Mouse (Mus musculus): ENCODE data around the gene Lpin2. TPM values are rescaled to one million over a fixed set of nuclear protein-coding genes. Genes with fewer than 3 reads are reported as not detected.

The Lpin2 gene
- polyA plus RNA-seq, 1 experiment from 2014 or later, result 32.1 TPM

DNA sequence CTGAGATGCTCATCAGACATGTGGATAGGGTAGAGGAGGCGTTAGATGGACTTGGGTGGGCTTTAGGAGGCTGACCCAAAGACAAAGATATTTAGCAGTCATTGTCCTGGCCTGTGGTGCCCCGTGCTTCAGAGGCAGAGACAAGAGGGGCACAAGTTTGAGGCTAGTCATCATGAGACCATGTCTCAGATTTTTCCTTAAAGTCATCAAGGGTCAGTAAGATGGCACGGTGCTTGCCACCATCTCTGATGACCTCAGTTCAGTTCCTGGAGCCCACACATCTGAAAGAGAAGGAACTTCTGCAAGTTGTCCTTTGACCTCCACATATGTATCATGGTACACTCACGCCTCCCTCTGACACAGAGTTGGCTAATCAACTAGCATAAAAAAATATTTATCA lies 39.2 kb upstream of the Lpin2 start:
- ATAC-seq (ENCODE audit: low read depth), result no peak

GRCm38 (mm10) chr17:71144322-71145116 lies 37.8 kb upstream of the Lpin2 start:
- no peak for DNase-seq (ENCODE audit: low spot score)
- Histone ChIP-seq H3K9ac (ENCODE audit: low read depth, low read length) (no peak overlapping the region), H3K9me3 (ENCODE audit: control insufficient read depth, low read length) (0 out of 2 replicates have a peak, but pooled peaks cover 4% of the 10 kb centered on the region), H3K4me1 (ENCODE audit: control insufficient read depth, insufficient read depth, low read length) (no peaks in the 10 kb centered on the region), H3K27me3 (replicated peaks; ENCODE audit: control insufficient read depth, insufficient read depth, low read length) (no peaks in the 10 kb centered on the region), H3K4me3 (ENCODE audit: low read depth, low read length) (no peak overlapping the region), H3K27ac (replicated peaks; ENCODE audit: low read depth, low read length) (no peak overlapping the region), H3K4me2 (ENCODE audit: low read depth, low read length) (no peak overlapping the region), H3K36me3 (ENCODE audit: control insufficient read depth, insufficient read depth, low read length) (no peaks in the 10 kb centered on the region)
- 78% methylated on average over 19 of the region's 19 CpGs for WGBS
- no peak for ATAC-seq (ENCODE audit: low read depth)

More for the DNA sequence above, 39.2 kb upstream of the Lpin2 start:
- DNase-seq (ENCODE audit: low spot score), result no peak
- 76% methylated on average over 4 of the region's 4 CpGs for WGBS
- Histone ChIP-seq H3K4me3 (ENCODE audit: low read depth, low read length) (no peak overlapping the region), H3K27ac (replicated peaks; ENCODE audit: low read depth, low read length) (no peak overlapping the region), H3K9me3 (ENCODE audit: control insufficient read depth, low read length) (no peaks in the 10 kb centered on the region), H3K36me3 (ENCODE audit: control insufficient read depth, insufficient read depth, low read length) (no peaks in the 10 kb centered on the region), H3K27me3 (replicated peaks; ENCODE audit: control insufficient read depth, insufficient read depth, low read length) (no peaks in the 10 kb centered on the region), H3K9ac (ENCODE audit: low read depth, low read length) (no peak overlapping the region), H3K4me2 (ENCODE audit: low read depth, low read length) (no peak overlapping the region), H3K4me1 (ENCODE audit: control insufficient read depth, insufficient read depth, low read length) (no peaks in the 10 kb centered on the region)

DNA sequence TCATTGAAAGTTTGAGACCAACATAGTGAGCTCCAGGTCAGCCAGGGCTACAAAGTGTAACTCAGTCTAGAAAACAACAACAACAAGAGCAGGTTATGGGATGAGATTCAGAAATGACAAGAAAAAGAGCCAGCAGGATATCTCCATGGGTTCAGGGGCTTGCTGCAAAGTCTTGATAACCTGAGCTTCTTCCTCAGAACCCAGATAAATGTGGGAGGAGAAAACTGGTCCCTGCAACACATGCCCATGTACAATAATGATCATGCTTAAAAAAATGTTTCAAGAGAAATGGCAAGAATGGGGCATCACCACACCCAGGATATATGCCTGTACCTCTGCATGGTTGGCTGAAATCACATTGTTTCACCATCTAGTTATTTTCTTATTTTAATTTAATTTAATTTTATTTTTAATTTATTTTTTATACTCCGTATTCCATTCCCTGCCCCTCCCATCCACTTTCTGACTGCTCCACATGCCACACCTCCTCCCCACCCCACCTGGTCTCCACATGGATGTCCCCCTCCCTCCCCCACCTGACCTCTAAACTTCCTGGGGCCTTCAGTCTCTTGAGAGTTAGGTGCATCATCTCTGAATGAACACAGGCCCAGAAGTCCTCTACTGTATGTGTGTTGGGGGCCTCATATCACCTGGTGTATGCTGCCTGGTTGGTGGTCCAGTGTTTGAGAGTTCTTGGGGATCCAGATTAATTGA lies 37.0 kb upstream of the Lpin2 start:
- Histone ChIP-seq H3K4me2 (ENCODE audit: low read depth, low read length) (no peak overlapping the region), H3K4me3 (ENCODE audit: low read depth, low read length) (no peak overlapping the region), H3K9me3 (ENCODE audit: control insufficient read depth, low read length) (0 out of 2 replicates have a peak, but pooled peaks cover 4% of the 10 kb centered on the region), H3K36me3 (ENCODE audit: control insufficient read depth, insufficient read depth, low read length) (no peaks in the 10 kb centered on the region), H3K27ac (replicated peaks; ENCODE audit: low read depth, low read length) (no peak overlapping the region), H3K9ac (ENCODE audit: low read depth, low read length) (no peak overlapping the region), H3K27me3 (replicated peaks; ENCODE audit: control insufficient read depth, insufficient read depth, low read length) (no peaks in the 10 kb centered on the region), H3K4me1 (ENCODE audit: control insufficient read depth, insufficient read depth, low read length) (no peaks in the 10 kb centered on the region)
- no peak for DNase-seq (ENCODE audit: low spot score)
- 91% methylated on average over 1 of the region's 1 CpGs for WGBS
- no peak for ATAC-seq (ENCODE audit: low read depth)

- ATAC-seq (ENCODE audit: low read depth) (peak; percentile 90), DNase-seq (ENCODE audit: low spot score) (peak; percentile 81)
- H3K36me3 ChIP-seq (ENCODE audit: control insufficient read depth, insufficient read depth, low read length), result no peaks in the 10 kb centered on the region
- no peaks in the 10 kb centered on the region for H3K27me3 ChIP-seq (replicated peaks; ENCODE audit: control insufficient read depth, insufficient read depth, low read length)
- H3K4me3 ChIP-seq (ENCODE audit: low read depth, low read length), result no peak overlapping the region
- 27% methylated on average over 4 of the region's 4 CpGs for WGBS
- 0 out of 2 replicates have a peak, but pooled peaks cover 4% of the 10 kb centered on the region for H3K9me3 ChIP-seq (ENCODE audit: control insufficient read depth, low read length)
- no peak overlapping the region for H3K4me2 ChIP-seq (ENCODE audit: low read depth, low read length)
- H3K4me1 ChIP-seq (ENCODE audit: control insufficient read depth, insufficient read depth, low read length), result peaks cover 16% of the 10 kb centered on the region
- no peak overlapping the region for H3K9ac ChIP-seq (ENCODE audit: low read depth, low read length)
- H3K27ac ChIP-seq (replicated peaks; ENCODE audit: low read depth, low read length), result no peak overlapping the region; the same call in 1 of the 2 replicates
Observed at GRCm38 (mm10) chr17:71153356-71153755, 29.0 kb upstream of the Lpin2 start.

DNA sequence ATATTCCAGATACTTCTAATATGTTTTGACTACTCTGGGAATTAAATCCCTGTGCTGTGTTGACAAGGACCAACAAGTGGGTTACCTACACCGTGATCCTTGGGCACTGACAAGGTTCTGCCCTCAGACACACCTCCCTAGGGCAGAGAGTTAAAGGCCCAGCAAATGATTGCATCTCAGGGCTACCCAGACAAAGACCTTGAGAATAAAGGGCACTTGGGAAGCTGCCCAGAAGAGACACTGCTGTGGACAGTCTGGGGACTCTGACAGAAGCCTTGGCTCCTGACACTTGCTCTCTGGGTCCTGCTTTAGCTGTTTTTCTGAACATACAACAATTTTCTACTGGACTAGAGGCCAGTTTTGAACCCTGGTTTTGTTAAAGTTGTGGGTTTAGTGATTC lies 27.1 kb upstream of the Lpin2 start:
- H3K36me3 ChIP-seq (ENCODE audit: control insufficient read depth, insufficient read depth, low read length), result no peaks in the 10 kb centered on the region
- no peak for ATAC-seq (ENCODE audit: low read depth)
- no peaks in the 10 kb centered on the region for H3K9me3 ChIP-seq (ENCODE audit: control insufficient read depth, low read length)
- H3K4me1 ChIP-seq (ENCODE audit: control insufficient read depth, insufficient read depth, low read length), result peaks cover 33% of the 10 kb centered on the region
- H3K4me3 ChIP-seq (ENCODE audit: low read depth, low read length), result no peak overlapping the region
- no peaks in the 10 kb centered on the region for H3K27me3 ChIP-seq (replicated peaks; ENCODE audit: control insufficient read depth, insufficient read depth, low read length)
- no peak overlapping the region for H3K9ac ChIP-seq (ENCODE audit: low read depth, low read length)
- no peak for DNase-seq (ENCODE audit: low spot score)
- H3K27ac ChIP-seq (replicated peaks; ENCODE audit: low read depth, low read length), result no peak overlapping the region
- 5% methylated on average over 1 of the region's 1 CpGs for WGBS
- H3K4me2 ChIP-seq (ENCODE audit: low read depth, low read length), result no peak overlapping the region

DNA sequence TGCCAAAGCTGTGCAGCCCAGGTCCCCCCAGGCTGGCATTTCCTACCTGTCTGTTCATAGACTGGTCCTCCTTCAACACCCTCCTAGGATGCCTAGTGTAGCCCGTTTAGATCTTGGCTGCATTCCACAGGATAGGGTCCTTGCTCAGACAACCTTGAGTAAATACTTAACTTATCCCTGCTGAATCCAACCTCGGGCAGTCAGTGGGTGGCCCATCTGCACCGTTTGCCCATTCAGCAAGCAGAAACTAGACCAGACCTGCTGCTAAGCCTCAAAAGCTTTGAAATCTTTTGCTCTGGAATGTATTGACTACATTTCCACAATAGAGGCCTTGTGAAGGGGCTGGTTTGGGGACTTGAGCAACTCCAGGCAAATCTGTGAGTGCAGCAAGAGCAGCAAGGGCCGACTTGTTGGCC lies 23.2 kb upstream of the Lpin2 start:
- Histone ChIP-seq H3K4me2 (ENCODE audit: low read depth, low read length) (peak overlapping the region; percentile 23), H3K27me3 (replicated peaks; ENCODE audit: control insufficient read depth, insufficient read depth, low read length) (no peaks in the 10 kb centered on the region), H3K4me3 (ENCODE audit: low read depth, low read length) (no peak overlapping the region), H3K4me1 (ENCODE audit: control insufficient read depth, insufficient read depth, low read length) (peaks cover 28% of the 10 kb centered on the region), H3K9ac (ENCODE audit: low read depth, low read length) (no peak overlapping the region), H3K36me3 (ENCODE audit: control insufficient read depth, insufficient read depth, low read length) (no peaks in the 10 kb centered on the region), H3K9me3 (ENCODE audit: control insufficient read depth, low read length) (no peaks in the 10 kb centered on the region), H3K27ac (replicated peaks; ENCODE audit: low read depth, low read length) (peak overlapping the region; percentile 84)
- 6% methylated on average over 4 of the region's 4 CpGs for WGBS
- ATAC-seq (ENCODE audit: low read depth), result peak; percentile 85
- peak; percentile 90 for DNase-seq (ENCODE audit: low spot score)

GRCm38 (mm10) chr17:71159720-71160119 lies 22.6 kb upstream of the Lpin2 start:
- Histone ChIP-seq H3K4me2 (ENCODE audit: low read depth, low read length) (peak overlapping the region; percentile 23), H3K4me3 (ENCODE audit: low read depth, low read length) (no peak overlapping the region), H3K9ac (ENCODE audit: low read depth, low read length) (0 out of 2 replicates have a peak overlapping the region, but pooled peaks have one; percentile 5), H3K27me3 (replicated peaks; ENCODE audit: control insufficient read depth, insufficient read depth, low read length) (no peaks in the 10 kb centered on the region), H3K4me1 (ENCODE audit: control insufficient read depth, insufficient read depth, low read length) (peaks cover 28% of the 10 kb centered on the region), H3K9me3 (ENCODE audit: control insufficient read depth, low read length) (no peaks in the 10 kb centered on the region), H3K36me3 (ENCODE audit: control insufficient read depth, insufficient read depth, low read length) (no peaks in the 10 kb centered on the region), H3K27ac (replicated peaks; ENCODE audit: low read depth, low read length) (peak overlapping the region; percentile 84)
- ATAC-seq (ENCODE audit: low read depth), result peak; percentile 51
- DNase-seq (ENCODE audit: low spot score), result peak; percentile 61
- 34% methylated on average over 8 of the region's 8 CpGs for WGBS

- H3K9me3 ChIP-seq (ENCODE audit: control insufficient read depth, low read length), result no peaks in the 10 kb centered on the region
- 80% methylated on average over 8 of the region's 8 CpGs for whole genome bisulfite sequencing
- DNase-seq (ENCODE audit: low spot score), result no peak
- H3K4me2 ChIP-seq (ENCODE audit: low read depth, low read length), result no peak overlapping the region
- H3K36me3 ChIP-seq (ENCODE audit: control insufficient read depth, insufficient read depth, low read length), result no peaks in the 10 kb centered on the region
- no peak for ATAC-seq (ENCODE audit: low read depth)
- no peaks in the 10 kb centered on the region for H3K27me3 ChIP-seq (replicated peaks; ENCODE audit: control insufficient read depth, insufficient read depth, low read length)
- no peak overlapping the region for H3K9ac ChIP-seq (ENCODE audit: low read depth, low read length)
- H3K4me3 ChIP-seq (ENCODE audit: low read depth, low read length), result no peak overlapping the region
- H3K4me1 ChIP-seq (ENCODE audit: control insufficient read depth, insufficient read depth, low read length), result peaks cover 22% of the 10 kb centered on the region
- H3K27ac ChIP-seq (replicated peaks; ENCODE audit: low read depth, low read length), result peak overlapping the region; percentile 84
Observed at GRCm38 (mm10) chr17:71160244-71160995, 21.9 kb upstream of the Lpin2 start.
